Mouse (Mus musculus): ENCODE data around the gene Nsl1. TPM values are rescaled to one million over a fixed set of nuclear protein-coding genes. Genes with fewer than 3 reads are reported as not detected.
"Not testable (repeated sequence)": the region's sequence is repeated elsewhere in the genome, so short reads cannot be mapped to it uniquely, and the experiment has no call there.

The Nsl1 gene
- 9.8 and 9.9 TPM in 2 replicates for total RNA-seq (2015)
- 16.0 and 23.1 TPM in 2 replicates for total RNA-seq (2017)

DNA sequence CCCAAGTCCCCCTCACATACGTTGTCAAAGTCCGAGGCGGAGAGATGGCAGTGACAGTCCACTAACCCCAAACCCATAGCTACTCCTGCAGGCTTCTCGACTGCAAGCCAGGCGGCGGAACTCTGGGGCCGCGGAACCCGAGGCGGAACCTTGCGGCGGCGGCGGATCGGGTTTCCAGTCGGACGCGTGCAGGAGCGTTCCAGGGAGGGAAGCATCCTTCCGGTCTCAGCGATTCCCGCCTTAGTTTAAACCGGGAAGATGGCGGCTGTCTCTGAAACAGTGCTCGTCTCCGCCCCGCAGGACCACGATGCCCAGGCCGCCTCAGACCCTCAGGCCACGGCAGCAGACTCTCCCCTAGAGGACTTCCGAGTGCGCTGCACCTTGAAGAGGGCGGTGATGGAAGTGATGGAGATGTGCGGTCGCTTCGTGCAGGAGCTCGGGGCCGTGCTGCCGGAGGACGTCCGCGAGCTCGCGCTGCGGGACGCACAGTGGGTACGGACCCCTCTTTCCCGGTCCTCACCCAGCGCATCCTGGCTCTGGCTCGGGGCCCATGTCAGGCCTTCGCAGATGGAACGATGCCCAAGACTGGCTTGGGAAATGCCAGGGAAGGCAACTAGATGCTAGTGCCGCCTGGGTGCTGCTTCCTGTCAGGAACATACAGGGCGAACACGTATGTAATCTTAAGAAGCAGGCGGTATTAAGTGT is at the start of gene Nsl1, which contains the start of gene Tatdn3:
Gene Nsl1 (plus strand): TSS at position 232 of the 705 bp plus-strand sequence.
Gene Tatdn3 (minus strand): TSS at position 152 of the 705 bp plus-strand sequence.
- ATAC-seq (replicated peaks; ENCODE audit: poor library complexity), result peak; percentile 98

DNA sequence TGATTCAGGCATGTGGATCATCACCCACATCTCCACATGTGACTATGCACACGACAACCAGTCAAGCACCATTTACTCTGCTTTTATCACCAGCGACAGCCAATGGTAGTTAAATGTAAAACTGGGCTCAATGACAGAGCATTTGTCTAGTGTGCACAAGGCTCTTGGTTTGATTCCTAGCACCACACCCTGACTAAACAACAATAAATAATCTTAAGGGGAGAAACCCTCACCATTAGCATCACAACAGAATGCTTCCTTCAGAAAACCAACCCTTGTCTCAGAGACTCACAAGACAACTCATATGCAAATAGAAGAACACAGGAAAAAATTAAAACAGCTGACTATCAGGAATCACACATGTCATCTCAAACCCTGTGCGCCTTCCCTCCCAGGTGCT is 48.5 kb upstream of the Nsl1 start:
- no peak for ATAC-seq (replicated peaks; ENCODE audit: poor library complexity)

DNA sequence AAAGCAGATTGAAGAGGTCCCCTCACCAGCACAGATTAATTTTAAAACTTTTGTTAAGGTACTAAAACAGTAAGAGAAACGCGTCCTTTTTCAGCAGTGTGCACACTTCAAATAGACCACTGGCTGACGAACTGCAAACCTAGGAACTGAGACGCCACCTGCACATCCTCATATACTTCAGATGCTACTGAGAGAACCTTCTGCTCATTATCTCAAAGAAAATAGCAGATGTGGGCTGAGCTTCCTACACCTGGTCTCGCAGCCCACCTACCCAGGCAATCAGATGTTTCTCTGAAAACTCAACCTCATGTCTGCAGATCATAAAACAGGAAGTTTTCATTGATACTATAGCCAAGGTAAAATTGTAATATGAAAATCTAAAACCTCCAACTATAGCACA is 43.0 kb upstream of the Nsl1 start:
- ATAC-seq (replicated peaks; ENCODE audit: poor library complexity), result no peak

- ATAC-seq (replicated peaks; ENCODE audit: poor library complexity), result no peak
Observed at GRCm38 (mm10) chr1:191020217-191020924, 42.4 kb upstream of the Nsl1 start.

DNA sequence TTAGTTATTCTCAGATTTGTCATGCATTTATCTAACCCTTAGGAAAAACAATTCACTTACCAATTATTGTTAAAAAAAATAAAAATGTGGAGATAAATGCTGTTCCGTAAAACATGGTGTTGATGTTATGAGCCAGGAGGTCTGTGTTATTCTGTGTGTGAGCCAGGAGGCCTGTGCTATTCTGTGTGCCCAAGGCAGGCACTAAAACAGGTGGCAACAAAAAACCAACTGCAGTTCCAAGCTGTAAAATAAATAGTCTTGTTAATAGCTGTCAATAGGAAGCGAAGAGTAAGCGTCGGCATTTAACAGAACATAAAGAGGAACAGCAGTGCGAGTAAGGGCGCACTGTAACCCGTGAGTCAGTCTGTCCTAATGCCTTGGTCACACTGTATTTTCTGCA is 41.8 kb upstream of the Nsl1 start:
- no peak for ATAC-seq (replicated peaks; ENCODE audit: poor library complexity)

DNA sequence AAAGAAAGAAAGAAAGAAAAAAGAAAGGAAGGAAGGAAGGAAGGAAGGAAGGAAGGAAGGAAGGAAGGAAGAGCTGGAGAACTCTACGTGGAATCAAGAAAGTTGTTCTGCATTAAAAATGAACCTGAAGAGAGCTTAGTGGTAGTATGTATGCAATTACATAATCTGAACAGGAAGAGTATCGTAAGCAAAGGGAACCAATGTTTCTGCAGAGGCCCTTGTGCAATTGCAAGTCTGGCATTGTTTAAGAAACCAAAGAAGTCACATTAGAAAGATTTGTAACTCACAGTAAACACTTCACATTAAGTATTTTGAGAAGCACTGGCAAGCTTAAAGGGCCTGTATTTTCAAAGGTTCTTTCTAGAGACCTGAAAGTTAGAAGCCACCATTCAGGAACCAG is 39.7 kb upstream of the Nsl1 start:
- ATAC-seq (replicated peaks; ENCODE audit: poor library complexity), result peak; percentile 37

GRCm38 (mm10) chr1:191023806-191024205 is 39.0 kb upstream of the Nsl1 start:
- not testable (repeated sequence) for ATAC-seq (replicated peaks; ENCODE audit: poor library complexity)

DNA sequence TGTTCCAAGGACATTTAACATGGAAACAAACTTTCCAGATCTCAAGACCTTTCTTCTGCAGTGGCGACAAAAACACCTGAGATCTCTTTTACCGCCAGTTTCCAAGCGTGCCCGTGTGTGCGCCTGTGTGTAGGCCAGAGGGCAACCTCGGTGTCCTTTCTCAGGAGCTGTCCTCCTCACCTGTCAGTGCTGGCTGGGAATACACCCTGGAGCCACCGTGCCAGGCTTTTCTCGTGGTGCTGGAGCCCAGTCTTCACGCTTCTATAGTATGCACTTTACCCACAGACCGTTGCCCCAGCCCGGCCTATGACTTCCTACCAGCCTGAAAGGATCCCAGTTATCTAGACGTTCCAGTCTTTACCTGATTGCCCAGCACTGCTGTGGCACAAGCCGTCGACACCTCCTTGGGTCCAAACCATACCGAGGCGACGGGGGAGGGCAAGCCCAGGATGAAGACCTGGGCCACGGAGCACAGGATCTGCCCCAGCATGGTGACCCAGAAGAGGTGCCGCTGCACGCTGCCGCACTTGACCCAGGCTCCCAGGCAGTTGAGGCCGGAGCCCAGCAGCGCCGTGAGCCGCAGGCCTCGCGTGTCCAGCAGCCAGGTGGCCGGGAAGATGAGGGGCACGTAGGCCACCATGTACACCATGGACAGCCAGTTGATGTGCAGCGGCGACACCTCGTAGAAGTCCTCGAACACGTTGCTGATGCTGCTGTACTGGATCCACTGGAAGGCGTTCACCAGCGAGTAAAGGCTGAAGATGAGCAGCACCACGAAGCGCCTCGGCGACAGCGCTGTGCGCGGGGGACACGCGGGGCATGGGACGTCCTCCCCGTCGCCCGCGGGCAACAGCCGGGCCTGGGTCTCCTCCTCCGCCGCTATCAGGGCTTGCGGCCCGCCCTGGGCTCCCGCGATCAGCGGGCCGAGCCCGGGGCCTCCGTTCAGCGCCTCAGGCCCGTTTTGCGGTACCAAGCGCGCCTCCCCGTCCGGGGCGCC is 37.5 kb upstream of the Nsl1 start:
- peak; percentile 10; the same call in 1 of the 2 replicates for ATAC-seq (replicated peaks; ENCODE audit: poor library complexity)

- ATAC-seq (replicated peaks; ENCODE audit: poor library complexity), result peak; percentile 89
Observed at GRCm38 (mm10) chr1:191026021-191026713, 36.6 kb upstream of the Nsl1 start, which contains the start of gene Flvcr1. Flvcr1 (minus strand) TSS chr1:191026158.

- no peak for ATAC-seq (replicated peaks; ENCODE audit: poor library complexity)
Observed at GRCm38 (mm10) chr1:191030182-191030581, 32.6 kb upstream of the Nsl1 start.

- not testable (repeated sequence) for ATAC-seq (replicated peaks; ENCODE audit: poor library complexity)
Observed at GRCm38 (mm10) chr1:191030922-191031425, 31.8 kb upstream of the Nsl1 start.

DNA sequence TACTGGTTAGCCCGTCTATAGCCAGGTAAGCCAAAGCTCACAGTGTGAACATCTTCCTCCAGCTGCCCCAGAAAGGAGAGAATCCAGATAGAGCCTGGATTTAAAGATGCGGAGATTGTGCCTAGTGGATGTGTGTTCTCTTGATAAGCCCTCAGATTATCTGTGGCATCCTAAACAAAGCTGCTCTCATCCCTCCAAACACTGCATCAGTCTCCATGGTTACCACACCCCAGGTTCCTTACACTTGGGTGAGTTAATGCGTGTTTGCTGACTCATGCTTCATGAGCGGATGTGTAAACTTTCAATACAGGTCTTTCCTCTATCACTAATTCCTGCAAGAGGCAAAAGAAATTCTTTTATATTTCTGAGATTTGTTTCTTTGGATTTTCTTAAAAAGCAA is 27.2 kb upstream of the Nsl1 start:
- peak; percentile 37; the same call in 1 of the 2 replicates for ATAC-seq (replicated peaks; ENCODE audit: poor library complexity)

- ATAC-seq (replicated peaks; ENCODE audit: poor library complexity), result no peak
Observed at GRCm38 (mm10) chr1:191036554-191037334, 26.1 kb upstream of the Nsl1 start, which contains the start of gene Spata45. Spata45 (plus strand) TSS chr1:191036639.

DNA sequence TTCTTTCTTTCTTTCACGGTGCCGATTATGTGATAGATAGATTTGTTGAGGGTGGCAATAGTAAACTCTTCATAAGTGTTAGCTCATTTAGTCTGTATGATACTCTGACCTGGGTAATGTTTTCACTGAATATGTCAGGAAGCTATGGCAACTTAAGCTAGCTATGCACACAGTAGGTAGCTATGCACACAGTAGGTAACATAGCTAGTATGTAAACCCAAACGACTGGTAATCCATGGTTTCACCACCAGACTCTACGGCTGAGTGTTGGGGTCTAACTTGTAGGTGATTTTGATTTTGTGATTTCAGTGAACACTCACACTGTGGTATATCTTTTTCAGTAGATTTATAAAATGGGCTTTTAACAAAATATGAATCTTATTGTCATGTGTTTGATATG is 24.8 kb upstream of the Nsl1 start:
- ATAC-seq (replicated peaks; ENCODE audit: poor library complexity), result no peak

- ATAC-seq (replicated peaks; ENCODE audit: poor library complexity), result peak; percentile 60
Observed at GRCm38 (mm10) chr1:191041352-191041751, 21.5 kb upstream of the Nsl1 start.

- ATAC-seq (replicated peaks; ENCODE audit: poor library complexity), result no peak
Observed at GRCm38 (mm10) chr1:191042106-191042505, 20.7 kb upstream of the Nsl1 start.

DNA sequence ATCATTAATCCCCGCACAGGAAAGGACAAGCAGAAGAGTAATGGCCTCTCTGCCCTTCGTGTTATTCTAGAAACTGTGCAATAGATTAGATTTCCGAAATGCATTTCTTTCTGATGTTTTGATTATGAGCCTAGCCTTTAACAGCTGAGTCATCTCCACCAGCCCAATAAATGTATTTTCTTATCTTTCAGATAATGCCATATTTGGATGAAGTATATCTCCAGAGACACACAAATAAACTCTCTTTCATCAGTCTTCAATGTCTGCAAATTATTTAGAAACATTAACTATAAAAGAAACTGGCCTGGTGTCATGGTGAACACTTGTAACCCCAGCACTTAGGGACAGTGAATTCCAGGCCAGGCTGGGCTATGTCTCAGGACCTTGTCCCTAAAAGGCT is 20.1 kb upstream of the Nsl1 start:
- no peak for ATAC-seq (replicated peaks; ENCODE audit: poor library complexity)

- no peak; the same call in 1 of the 2 replicates for ATAC-seq (replicated peaks; ENCODE audit: poor library complexity)
Observed at GRCm38 (mm10) chr1:191045264-191045663, 17.5 kb upstream of the Nsl1 start.

- no peak for ATAC-seq (replicated peaks; ENCODE audit: poor library complexity)
Observed at GRCm38 (mm10) chr1:191046231-191046824, 16.5 kb upstream of the Nsl1 start.
